Mouse (Mus musculus) MEL (cell line): ENCODE data around the gene Smim8.
"Not testable (repeated sequence)": the region's sequence is repeated elsewhere in the genome, so short reads cannot be mapped to it uniquely, and the experiment has no call there.

Experiments
- CTCF ChIP-seq, 3 experiments: IDR thresholded peaks in 2 of 3; conservative IDR thresholded peaks in 1 of 3; 2 replicates each; pipeline ENCODE4 v1.5.1; 2011 to 2012; ENCODE audit warnings: low read length in 3 of 3, low read depth in 2 of 3, mild to moderate bottlenecking in 2 of 3, improper control_type of control experiment in 1 of 3, inconsistent platforms in 1 of 3, mixed read lengths in 1 of 3, moderate library complexity in 1 of 3; ENCODE audit not compliant: control insufficient read depth in 1 of 3, insufficient read depth in 1 of 3, poor library complexity in 1 of 3, severe bottlenecking in 1 of 3
- JUND ChIP-seq: IDR thresholded peaks from 2 replicates; pipeline ENCODE4 v1.6.1; 2011; ENCODE audit warnings: low read depth, mild to moderate bottlenecking, improper control_type of control experiment, low read length
- NELFE ChIP-seq: IDR thresholded peaks from 2 replicates; pipeline ENCODE4 v1.6.1; 2011; ENCODE audit warnings: low read depth, low read length, improper control_type of control experiment

GRCm38 (mm10) chr4:34725710-34726109 lies 52.5 kb downstream of the Smim8 start:
- not testable (repeated sequence) for TF ChIP-seq CTCF (IDR thresholded peaks at IDR 0.05 in 2 of 3, conservative IDR thresholded peaks at IDR 0.05 in 1 of 3; ENCODE audit: control insufficient read depth in 1 of 3, insufficient read depth in 1 of 3, low read depth in 2 of 3, low read length in 3 of 3, poor library complexity in 1 of 3, severe bottlenecking in 1 of 3); NELFE; JUND
